Mouse (Mus musculus) neural tube, embryonic 12.5 days (tissue): Measurements from ENCODE around the gene Hdhd3. TPM values are rescaled to one million over a fixed set of nuclear protein-coding genes. Genes with fewer than 3 reads are reported as not detected.
A peak's percentile ranks its signal among the peaks of the same experiment; 100 is the strongest.

Experiments
- ATAC-seq: fragments of 200-750 bp; cut with Nextera tagmentation; 2 replicates; pipeline ENCODE4 v1.8.0; 2017; ENCODE audit warnings: low read depth, mild to moderate bottlenecking, moderate TSS enrichment, moderate library complexity; ENCODE audit not compliant: low FRiP score
- H3K27ac ChIP-seq: fragments of 300-500 bp; sonication (generic); 2 replicates; pipeline ENCODE4 v1.5.1; 2016
- H3K27me3 ChIP-seq: fragments of 300-500 bp; sonication (generic); replicated peaks from 2 replicates; pipeline ENCODE4 v1.6.1; 2016; ENCODE audit warnings: mild to moderate bottlenecking
- H3K36me3 ChIP-seq: fragments of 300-500 bp; sonication (generic); 2 replicates; pipeline ENCODE4 v1.6.1; 2016; ENCODE audit warnings: mild to moderate bottlenecking
- H3K4me1 ChIP-seq: fragments of 300-500 bp; sonication (generic); 2 replicates; pipeline ENCODE4 v1.6.1; 2016
- H3K4me2 ChIP-seq: fragments of 300-500 bp; sonication (generic); replicated peaks from 2 replicates; pipeline ENCODE4 v1.6.1; 2016; ENCODE audit warnings: mild to moderate bottlenecking
- H3K4me3 ChIP-seq: fragments of 300-500 bp; sonication (generic); 2 replicates; pipeline ENCODE4 v1.5.1; 2016
- H3K9ac ChIP-seq: fragments of 300-500 bp; sonication (generic); 2 replicates; pipeline ENCODE4 v1.6.1; 2016; ENCODE audit warnings: mild to moderate bottlenecking
- H3K9me3 ChIP-seq: fragments of 300-500 bp; sonication (generic); 2 replicates; pipeline ENCODE4 v1.6.1; 2016; ENCODE audit warnings: mild to moderate bottlenecking
- WGBS: fragments of 180-500 bp; shearing (Covaris S2); methylation state at CpG from one replicate; pipeline ENCODE4 v1.1.7; 2016; 5-methylcytosine and 5-hydroxymethylcytosine counted together
- polyA plus RNA-seq: library from polyadenylated mRNA; unstranded; fragments of >200 nt; fragmentation: Nextera tagmentation; extraction: Ambion mirVana; gene quantifications from 2 replicates; pipeline ENCODE4 v1.2.1, GENCODE M21; 2016

The Hdhd3 gene
- polyA plus RNA-seq, 1 experiment from 2014 or later = 14.6 TPM

DNA sequence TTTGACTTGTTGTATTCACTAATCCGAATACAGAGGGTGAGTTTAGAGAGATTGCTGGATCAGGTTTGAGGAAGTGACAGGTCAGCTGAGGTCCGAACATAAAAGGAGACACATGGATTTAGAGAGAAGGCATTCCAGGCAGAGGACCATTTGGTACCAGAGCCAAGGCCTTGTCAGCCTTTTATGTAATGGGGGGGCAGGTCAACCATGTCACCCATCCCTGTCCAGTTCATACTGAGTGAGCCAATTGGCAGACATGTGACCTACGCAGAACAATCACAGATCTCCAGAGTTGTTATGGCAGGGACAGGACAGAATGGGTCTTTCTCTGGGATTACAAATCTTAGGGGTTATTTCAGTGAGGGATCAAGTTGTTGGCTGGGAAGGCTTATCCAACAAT is 2.7 kb upstream of the Hdhd3 start:
- no peaks in the 10 kb centered on the region for H3K9me3 ChIP-seq
- H3K4me1 ChIP-seq = peaks cover 5% of the 10 kb centered on the region
- no peak for ATAC-seq
- peaks cover 35% of the 10 kb centered on the region for H3K36me3 ChIP-seq
- H3K4me3 ChIP-seq = no peak overlapping the region
- no peak overlapping the region for H3K4me2 ChIP-seq
- 87% methylated on average over 3 of the region's 3 CpGs for WGBS
- no peaks in the 10 kb centered on the region for H3K27me3 ChIP-seq
- H3K27ac ChIP-seq = no peak overlapping the region
- no peak overlapping the region for H3K9ac ChIP-seq

- ATAC-seq = no peak
- no peak overlapping the region for H3K4me3 ChIP-seq
- no peaks in the 10 kb centered on the region for H3K9me3 ChIP-seq
- peaks cover 18% of the 10 kb centered on the region for H3K36me3 ChIP-seq
- H3K4me2 ChIP-seq = 0 out of 2 replicates have a peak overlapping the region, but pooled peaks have one; percentile 67
- no peak overlapping the region for H3K9ac ChIP-seq
- H3K27ac ChIP-seq = no peak overlapping the region
- peaks cover 5% of the 10 kb centered on the region for H3K4me1 ChIP-seq
- H3K27me3 ChIP-seq = no peaks in the 10 kb centered on the region
- WGBS = 81% methylated on average over 7 of the region's 7 CpGs
Observed at GRCm38 (mm10) chr4:62502969-62503368, 298 bp downstream of the Hdhd3 start.

DNA sequence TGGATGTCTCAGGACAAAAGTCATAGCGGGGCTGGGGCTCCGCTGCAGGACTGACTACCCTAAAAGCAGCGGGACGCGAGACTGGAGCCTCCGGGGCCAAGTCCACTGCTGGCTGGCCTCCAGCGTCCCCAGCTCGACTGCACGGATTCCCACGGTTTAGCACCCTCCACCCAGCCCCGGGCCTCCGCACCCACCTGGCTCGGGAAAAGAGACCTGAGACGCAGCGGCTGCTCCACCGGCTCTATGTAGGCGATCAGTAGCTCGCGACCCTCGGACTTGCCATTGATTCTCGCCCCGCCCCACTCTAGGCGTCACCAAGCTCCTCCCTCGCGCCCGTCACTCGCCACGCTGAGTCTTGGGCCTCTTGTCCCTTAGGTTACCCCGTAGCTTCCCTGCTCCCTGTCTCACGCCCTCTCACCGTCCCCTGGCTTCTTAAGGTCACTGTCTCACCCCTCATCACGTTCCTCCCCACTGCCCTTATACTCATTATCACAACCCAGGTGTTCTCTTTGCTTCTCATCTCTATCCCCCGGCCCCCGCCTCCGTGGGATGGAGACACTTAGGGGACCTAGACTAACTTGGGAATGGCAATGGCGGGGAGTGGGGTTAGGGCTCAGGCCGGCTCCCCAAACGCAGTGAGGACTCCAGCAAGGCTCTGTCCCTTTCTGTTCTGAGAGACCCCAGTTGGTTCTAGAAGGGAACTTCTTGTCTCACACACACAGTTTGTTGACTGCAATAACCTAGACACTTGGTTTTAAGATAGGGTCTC is 1.1 kb downstream of the Hdhd3 start:
- WGBS = 2% methylated on average over 38 of the region's 38 CpGs
- H3K27me3 ChIP-seq = no peaks in the 10 kb centered on the region
- ATAC-seq = peak; percentile 96
- peaks cover 15% of the 10 kb centered on the region for H3K36me3 ChIP-seq
- H3K4me1 ChIP-seq = peaks cover 5% of the 10 kb centered on the region
- H3K9me3 ChIP-seq = no peaks in the 10 kb centered on the region
- peak overlapping the region; percentile 67 for H3K4me2 ChIP-seq
- no peak overlapping the region for H3K27ac ChIP-seq
- peak overlapping the region; percentile 62 for H3K9ac ChIP-seq
- peak overlapping the region; percentile 56 for H3K4me3 ChIP-seq

GRCm38 (mm10) chr4:62501534-62501933 is 1.7 kb downstream of the Hdhd3 start:
- peak overlapping the region; percentile 56 for H3K4me3 ChIP-seq
- H3K36me3 ChIP-seq = peaks cover 14% of the 10 kb centered on the region
- H3K9me3 ChIP-seq = no peaks in the 10 kb centered on the region
- ATAC-seq = peak; percentile 42
- peak overlapping the region; percentile 67 for H3K4me2 ChIP-seq
- peaks cover 5% of the 10 kb centered on the region for H3K4me1 ChIP-seq
- no peaks in the 10 kb centered on the region for H3K27me3 ChIP-seq
- H3K27ac ChIP-seq = no peak overlapping the region
- 2% methylated on average over 7 of the region's 7 CpGs for WGBS
- H3K9ac ChIP-seq = peak overlapping the region; percentile 62

- Histone ChIP-seq H3K9me3 (no peaks in the 10 kb centered on the region), H3K4me1 (peaks cover 5% of the 10 kb centered on the region), H3K9ac (no peak overlapping the region), H3K4me2 (no peak overlapping the region), H3K36me3 (peaks cover 20% of the 10 kb centered on the region), H3K27ac (no peak overlapping the region), H3K4me3 (no peak overlapping the region), H3K27me3 (no peaks in the 10 kb centered on the region)
- 87% methylated on average over 4 of the region's 4 CpGs for WGBS
- no peak for ATAC-seq
Observed at GRCm38 (mm10) chr4:62500799-62501198, 2.5 kb downstream of the Hdhd3 start.

DNA sequence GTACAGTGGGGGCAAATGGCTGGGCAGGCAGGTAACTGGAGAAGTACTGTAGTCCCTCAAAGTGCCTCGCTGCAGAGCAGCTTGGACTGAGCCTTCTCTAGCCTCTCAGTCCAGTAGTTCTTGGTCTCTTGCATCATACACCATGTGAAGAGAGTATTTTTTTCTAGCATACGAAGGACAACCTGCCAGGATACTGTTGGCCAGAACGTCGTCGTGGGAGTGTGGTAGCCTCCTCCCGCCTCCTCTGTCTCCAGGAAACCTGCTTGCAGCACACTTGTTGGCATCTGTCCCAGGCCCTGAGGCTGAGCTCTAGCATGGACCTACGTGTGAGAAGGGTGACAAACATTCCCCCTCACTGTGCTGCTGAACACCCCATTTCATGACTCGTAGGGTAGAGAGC is 6.5 kb downstream of the Hdhd3 start:
- no peak for ATAC-seq
- peaks cover 20% of the 10 kb centered on the region for H3K36me3 ChIP-seq
- H3K27me3 ChIP-seq = no peaks in the 10 kb centered on the region
- H3K4me1 ChIP-seq = peaks cover 5% of the 10 kb centered on the region
- no peaks in the 10 kb centered on the region for H3K9me3 ChIP-seq
- 84% methylated on average over 8 of the region's 8 CpGs for WGBS
- H3K27ac ChIP-seq = no peak overlapping the region
- no peak overlapping the region for H3K4me3 ChIP-seq
- H3K4me2 ChIP-seq = no peak overlapping the region
- H3K9ac ChIP-seq = no peak overlapping the region

- no peaks in the 10 kb centered on the region for H3K9me3 ChIP-seq
- no peak overlapping the region for H3K4me2 ChIP-seq
- H3K9ac ChIP-seq = no peak overlapping the region
- no peaks in the 10 kb centered on the region for H3K4me1 ChIP-seq
- no peaks in the 10 kb centered on the region for H3K27me3 ChIP-seq
- ATAC-seq = no peak
- peaks cover 20% of the 10 kb centered on the region for H3K36me3 ChIP-seq
- WGBS = 81% methylated on average over 8 of the region's 8 CpGs
- no peak overlapping the region for H3K27ac ChIP-seq
- H3K4me3 ChIP-seq = no peak overlapping the region
Observed at GRCm38 (mm10) chr4:62495946-62496345, 7.3 kb downstream of the Hdhd3 start.

DNA sequence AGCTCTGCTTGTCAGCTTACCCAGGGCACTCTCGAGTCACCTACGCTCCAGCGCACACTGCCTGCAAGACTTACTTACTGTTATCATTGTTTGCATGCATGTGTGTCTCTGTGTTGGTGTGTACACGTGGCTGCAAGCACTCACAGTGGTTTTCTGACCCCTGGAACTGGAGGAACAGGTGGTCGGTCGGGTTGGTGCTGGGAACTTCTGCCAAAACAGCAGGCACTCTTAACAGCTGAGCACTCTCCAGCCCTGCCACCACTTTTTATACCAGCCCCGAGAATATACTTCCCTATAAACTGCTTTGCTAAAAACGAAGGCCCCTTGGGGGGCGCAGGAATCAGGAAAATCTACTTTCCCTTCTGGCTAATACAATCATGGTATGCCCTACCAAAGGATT is 9.0 kb downstream of the Hdhd3 start:
- no peaks in the 10 kb centered on the region for H3K9me3 ChIP-seq
- 82% methylated on average over 9 of the region's 9 CpGs for WGBS
- no peaks in the 10 kb centered on the region for H3K27me3 ChIP-seq
- no peak overlapping the region for H3K9ac ChIP-seq
- no peaks in the 10 kb centered on the region for H3K4me1 ChIP-seq
- no peak for ATAC-seq
- H3K36me3 ChIP-seq = peaks cover 14% of the 10 kb centered on the region
- H3K27ac ChIP-seq = no peak overlapping the region
- H3K4me3 ChIP-seq = no peak overlapping the region
- H3K4me2 ChIP-seq = no peak overlapping the region

DNA sequence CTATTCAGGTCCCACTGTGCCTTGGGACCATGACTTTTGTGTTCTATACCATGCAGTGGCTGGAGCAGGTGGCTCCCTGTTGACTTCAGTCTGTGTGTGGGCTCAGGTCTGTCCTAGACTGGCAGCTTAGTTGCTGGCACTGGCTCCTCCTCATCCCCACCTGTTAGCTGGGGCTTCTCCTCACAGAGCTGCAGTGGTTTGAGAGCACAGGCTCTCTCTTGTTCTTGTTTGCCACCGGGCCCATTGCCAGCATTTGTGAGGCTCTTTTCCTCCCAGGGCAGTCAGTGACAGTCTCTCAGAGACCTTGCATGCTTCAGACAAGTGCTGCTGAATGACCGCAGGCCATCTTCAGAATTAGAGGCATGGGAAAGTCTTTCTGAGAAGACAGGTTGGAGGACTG is 10.6 kb downstream of the Hdhd3 start:
- 79% methylated on average over 2 of the region's 2 CpGs for WGBS
- no peak for ATAC-seq
- Histone ChIP-seq H3K4me2 (no peak overlapping the region), H3K27me3 (no peaks in the 10 kb centered on the region), H3K4me3 (no peak overlapping the region), H3K36me3 (0 out of 2 replicates have a peak, but pooled peaks cover 6% of the 10 kb centered on the region), H3K9me3 (no peaks in the 10 kb centered on the region), H3K9ac (no peak overlapping the region), H3K27ac (no peak overlapping the region), H3K4me1 (no peaks in the 10 kb centered on the region)

DNA sequence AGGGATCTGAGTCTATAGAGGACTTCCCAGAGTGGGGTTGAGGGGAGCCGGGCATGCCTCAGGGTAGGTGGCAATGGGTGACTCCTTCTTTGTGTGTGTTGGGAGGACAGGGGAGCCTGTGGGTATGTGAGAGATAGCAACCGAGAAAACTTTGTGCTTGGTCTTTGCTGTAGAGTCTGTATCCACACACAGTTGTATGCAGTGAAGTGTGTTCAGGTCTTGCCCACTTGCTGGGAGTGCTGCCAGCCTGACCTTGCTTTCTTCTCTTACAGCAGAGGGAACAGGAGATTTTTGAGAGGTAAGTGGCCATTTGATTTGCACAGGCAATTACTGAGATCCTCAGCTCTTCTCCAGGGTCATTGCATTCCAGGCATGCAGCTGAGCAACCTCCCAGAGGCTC is 15.4 kb downstream of the Hdhd3 start:
- Histone ChIP-seq H3K9me3 (no peaks in the 10 kb centered on the region), H3K4me2 (no peak overlapping the region), H3K9ac (no peak overlapping the region), H3K36me3 (no peaks in the 10 kb centered on the region), H3K27ac (no peak overlapping the region), H3K4me3 (no peak overlapping the region), H3K27me3 (no peaks in the 10 kb centered on the region), H3K4me1 (no peaks in the 10 kb centered on the region)
- WGBS = 73% methylated on average over 2 of the region's 2 CpGs
- ATAC-seq = no peak

DNA sequence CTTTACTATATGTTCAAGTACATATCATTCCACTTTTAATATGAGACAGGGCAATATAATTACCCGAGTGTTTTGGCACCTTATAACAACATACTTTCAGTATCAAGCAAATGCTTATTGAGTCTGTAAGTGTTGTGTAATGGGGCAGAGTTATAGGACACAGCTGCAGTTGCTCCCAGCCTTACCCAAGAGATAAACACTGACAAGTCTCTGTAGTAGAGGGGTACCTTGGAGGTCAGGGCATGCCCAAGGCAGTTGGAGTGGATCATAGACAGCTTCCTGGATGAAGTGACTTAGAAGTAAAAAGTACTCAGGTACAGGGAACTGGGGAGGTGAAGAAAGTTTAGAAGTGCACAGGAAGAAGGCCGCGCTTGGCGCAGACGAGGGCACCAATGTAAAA is 16.1 kb downstream of the Hdhd3 start:
- WGBS = 94% methylated on average over 5 of the region's 5 CpGs
- Histone ChIP-seq H3K4me3 (no peak overlapping the region), H3K9ac (no peak overlapping the region), H3K27ac (no peak overlapping the region), H3K4me2 (no peak overlapping the region), H3K27me3 (no peaks in the 10 kb centered on the region), H3K9me3 (no peaks in the 10 kb centered on the region), H3K36me3 (no peaks in the 10 kb centered on the region), H3K4me1 (no peaks in the 10 kb centered on the region)
- ATAC-seq = no peak

GRCm38 (mm10) chr4:62486162-62486696 is 17.0 kb downstream of the Hdhd3 start:
- no peak overlapping the region for H3K9ac ChIP-seq
- no peak overlapping the region for H3K4me3 ChIP-seq
- WGBS = 95% methylated on average over 15 of the region's 15 CpGs
- no peaks in the 10 kb centered on the region for H3K9me3 ChIP-seq
- H3K27me3 ChIP-seq = 0 out of 2 replicates have a peak, but pooled peaks cover under 1% of the 10 kb centered on the region
- H3K36me3 ChIP-seq = no peaks in the 10 kb centered on the region
- H3K27ac ChIP-seq = no peak overlapping the region
- no peak overlapping the region for H3K4me2 ChIP-seq
- ATAC-seq = no peak
- H3K4me1 ChIP-seq = no peaks in the 10 kb centered on the region
